Mouse (Mus musculus) gastrocnemius, postnatal 14 days (tissue): ENCODE results near the gene A430033K04Rik. TPM values are rescaled to one million over a fixed set of nuclear protein-coding genes. Genes with fewer than 3 reads are reported as not detected.

Source experiments
- DNase-seq: peaks from one replicate; pipeline ENCODE4 v3.0.0; 2021; ENCODE audit warnings: mixed read lengths
- intact Hi-C: fragments of 180-260 bp; cut with DNase I; formaldehyde crosslinking; loops from one replicate; pipeline ENCODE4 v1.15.1; 2025; ENCODE audit warnings: low total_unique reads
- long read RNA-seq, 2 experiments: library from polyadenylated mRNA; stranded (forward); transcript quantifications; one replicate each; pipeline ENCODE4 v2.0.0; 2021
- total RNA-seq, 2 experiments: library from RNA; stranded (reverse); gene quantifications; 2 replicates each; pipeline ENCODE4 v1.2.3; 2021

A430033K04Rik gene
- 1 to 10 TPM; 2.2 to 2.5 TPM for total RNA-seq
- long read RNA-seq, experiment 1 = 0 reads
- long read RNA-seq, experiment 2, partial matches to known transcripts = 0 of 2 reads
- long read RNA-seq, experiment 2, other reads (novel, unspliced or antisense) = 0 of 2 reads

- intact Hi-C loops = no loop called here
Measured at GRCm38 (mm10) chr5:138622645-138623477, at the start of gene A430033K04Rik. TSS of gene A430033K04Rik (plus strand) at chr5:138622859.

GRCm38 (mm10) chr5:138587396-138587795 lies 35.3 kb upstream of the A430033K04Rik start:
- intact Hi-C loops = no loop called here
- DNase-seq = no peak

More at GRCm38 (mm10) chr5:138622645-138623477, at the start of gene A430033K04Rik:
- peak; percentile 92 for DNase-seq

GRCm38 (mm10) chr5:138618353-138618752 lies 4.3 kb upstream of the A430033K04Rik start:
- intact Hi-C loops = no loop called here
- no peak for DNase-seq

GRCm38 (mm10) chr5:138619211-138620128 lies 3.2 kb upstream of the A430033K04Rik start, which contains the start of gene Zfp68:
TSS of gene Zfp68 (minus strand) at chr5:138619761.
- DNase-seq = peak; percentile 94
- intact Hi-C loops = no loop called here

- DNase-seq = no peak
- intact Hi-C loops = no loop called here
Measured at GRCm38 (mm10) chr5:138620836-138621235, 1.8 kb upstream of the A430033K04Rik start.

GRCm38 (mm10) chr5:138623478-138623875 lies 818 bp downstream of the A430033K04Rik start:
- intact Hi-C loops = no loop called here
- DNase-seq = no peak

- intact Hi-C loops = no loop called here
- DNase-seq = no peak
Measured at GRCm38 (mm10) chr5:138636486-138636885, 13.8 kb downstream of the A430033K04Rik start.

- intact Hi-C loops = no loop called here
- DNase-seq = no peak
Measured at GRCm38 (mm10) chr5:138641081-138641480, 18.4 kb downstream of the A430033K04Rik start.

GRCm38 (mm10) chr5:138641761-138642160 lies 19.1 kb downstream of the A430033K04Rik start:
- no peak for DNase-seq
- intact Hi-C loops = no loop called here

GRCm38 (mm10) chr5:138652911-138653310 lies 30.3 kb downstream of the A430033K04Rik start:
- intact Hi-C loops = no loop called here
- no peak for DNase-seq

GRCm38 (mm10) chr5:138656477-138657156 lies 34.0 kb downstream of the A430033K04Rik start:
- peak; percentile 33 for DNase-seq
- intact Hi-C loops = no loop called here

- intact Hi-C loops = no loop called here
- DNase-seq = no peak
Measured at GRCm38 (mm10) chr5:138657407-138657806, 34.7 kb downstream of the A430033K04Rik start.

- intact Hi-C loops = no loop called here
- DNase-seq = no peak
Measured at GRCm38 (mm10) chr5:138657854-138658253, 35.2 kb downstream of the A430033K04Rik start.

- DNase-seq = peak; percentile 24
- intact Hi-C loops = no loop called here
Measured at GRCm38 (mm10) chr5:138658922-138659321, 36.3 kb downstream of the A430033K04Rik start.

GRCm38 (mm10) chr5:138683023-138683766 lies 60.5 kb downstream of the A430033K04Rik start:
- intact Hi-C loops = no loop called here

GRCm38 (mm10) chr5:138683821-138684220 lies 61.2 kb downstream of the A430033K04Rik start:
- no peak for DNase-seq
- intact Hi-C loops = no loop called here

More at GRCm38 (mm10) chr5:138683023-138683766, 60.5 kb downstream of the A430033K04Rik start:
- no peak for DNase-seq

GRCm38 (mm10) chr5:138687453-138687852 lies 64.8 kb downstream of the A430033K04Rik start:
- intact Hi-C loops = no loop called here
- no peak for DNase-seq

- intact Hi-C loops = no loop called here
- DNase-seq = no peak
Measured at GRCm38 (mm10) chr5:138689254-138689653, 66.6 kb downstream of the A430033K04Rik start.
